Mouse (Mus musculus) hindbrain, embryonic 11.5 days (tissue): ENCODE data around the gene Pacrg. TPM values are rescaled to one million over a fixed set of nuclear protein-coding genes. Genes with fewer than 3 reads are reported as not detected.

Source experiments
- ATAC-seq: fragments of 200-750 bp; cut with Nextera tagmentation; 2 replicates; pipeline ENCODE4 v1.8.0; 2017; ENCODE audit warnings: mild to moderate bottlenecking, moderate TSS enrichment, moderate library complexity; ENCODE audit not compliant: low FRiP score
- DNase-seq: peaks from one replicate; pipeline ENCODE4 v3.0.0-alpha.2; 2015; ENCODE audit warnings: low spot score
- H3K27ac ChIP-seq: fragments of 300-500 bp; sonication (generic); 2 replicates; pipeline ENCODE4 v1.5.1; 2014; ENCODE audit warnings: mild to moderate bottlenecking, low read depth, low read length
- H3K27me3 ChIP-seq: fragments of 300-500 bp; sonication (generic); 2 replicates; pipeline ENCODE4 v1.6.1; 2014; ENCODE audit warnings: mild to moderate bottlenecking, low read length, moderate library complexity, mixed read lengths; ENCODE audit not compliant: control insufficient read depth, insufficient read depth
- H3K36me3 ChIP-seq: fragments of 300-500 bp; sonication (generic); 2 replicates; pipeline ENCODE4 v1.6.1; 2014; ENCODE audit warnings: mild to moderate bottlenecking, low read length, moderate library complexity, mixed read lengths; ENCODE audit not compliant: control insufficient read depth, insufficient read depth
- H3K4me1 ChIP-seq: fragments of 300-500 bp; sonication (generic); replicated peaks from 2 replicates; pipeline ENCODE4 v1.6.1; 2014; ENCODE audit warnings: low read length, mixed read lengths; ENCODE audit not compliant: control insufficient read depth, insufficient read depth
- H3K4me2 ChIP-seq: fragments of 300-500 bp; sonication (generic); replicated peaks from 2 replicates; pipeline ENCODE4 v1.6.1; 2014; ENCODE audit warnings: mild to moderate bottlenecking, low read depth, low read length
- H3K4me3 ChIP-seq: fragments of 300-500 bp; sonication (generic); 2 replicates; pipeline ENCODE4 v1.5.1; 2014; ENCODE audit warnings: low read depth, low read length
- H3K9ac ChIP-seq: fragments of 300-500 bp; sonication (generic); 2 replicates; pipeline ENCODE4 v1.6.1; 2014; ENCODE audit warnings: low read depth, low read length
- H3K9me3 ChIP-seq: fragments of 300-500 bp; sonication (generic); 2 replicates; pipeline ENCODE4 v1.6.1; 2016; ENCODE audit warnings: low read length; ENCODE audit not compliant: control insufficient read depth
- WGBS: fragments of 180-500 bp; shearing (Covaris S2); extraction: QIAGEN DNeasy Blood & Tissue Kit; methylation state at CpG from one replicate; pipeline ENCODE4 v1.1.7; 2014; 5-methylcytosine and 5-hydroxymethylcytosine counted together
- polyA plus RNA-seq: library from polyadenylated mRNA; unstranded; fragments of >200 nt; fragmentation: Nextera tagmentation; extraction: Ambion mirVana; gene quantifications from 2 replicates; pipeline ENCODE4 v1.2.1, GENCODE M21; 2014

Gene Pacrg
- polyA plus RNA-seq, 1 experiment from 2014 or later = 5.8 TPM

DNA sequence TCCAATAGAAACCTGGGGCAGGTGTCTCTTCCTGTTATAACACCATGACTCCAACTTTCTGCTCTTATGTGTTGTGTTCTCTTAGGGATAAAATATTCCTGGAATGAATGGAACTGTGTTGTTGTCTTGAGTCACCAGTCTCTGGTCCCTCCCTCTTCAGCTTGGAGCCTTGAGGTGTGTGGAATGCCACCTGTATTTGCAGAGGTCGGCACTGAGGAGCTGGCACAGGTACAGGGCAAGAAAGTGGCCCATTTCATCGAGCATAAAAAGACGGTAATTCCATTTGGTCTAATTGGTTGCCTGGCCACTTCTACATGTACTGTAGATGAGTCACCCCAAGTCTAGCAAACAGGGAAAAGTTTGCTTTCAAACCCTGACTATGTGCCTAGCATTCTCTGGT lies 376.5 kb downstream of the Pacrg start:
- Histone ChIP-seq H3K27me3 (no peaks in the 10 kb centered on the region), H3K4me1 (no peaks in the 10 kb centered on the region), H3K27ac (no peak overlapping the region), H3K36me3 (no peaks in the 10 kb centered on the region), H3K9ac (no peak overlapping the region), H3K4me3 (no peak overlapping the region), H3K9me3 (no peaks in the 10 kb centered on the region), H3K4me2 (no peak overlapping the region)
- 84% methylated on average over 3 of the region's 3 CpGs for WGBS
- no peak for DNase-seq
- no peak for ATAC-seq

DNA sequence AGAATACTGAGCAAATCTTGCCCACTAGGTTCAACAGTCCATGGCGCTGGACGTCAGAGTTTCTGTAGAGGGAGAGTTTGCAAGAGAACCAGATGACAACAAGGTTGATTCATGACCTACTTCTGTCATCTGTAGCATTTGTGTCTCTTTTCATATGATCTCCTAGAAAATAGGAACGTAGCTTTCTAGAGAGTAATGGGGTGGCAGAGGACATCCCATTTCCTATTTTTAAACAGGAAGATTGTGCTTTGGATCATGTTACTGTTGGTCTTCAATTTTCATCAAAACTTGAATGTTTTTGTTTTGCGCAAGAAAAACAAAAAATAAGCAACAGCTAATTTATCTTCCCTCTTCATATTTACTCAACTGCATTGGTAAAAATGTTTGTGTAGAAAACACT lies 379.2 kb downstream of the Pacrg start:
- DNase-seq (no peak), ATAC-seq (no peak)
- Histone ChIP-seq H3K36me3 (no peaks in the 10 kb centered on the region), H3K9me3 (no peaks in the 10 kb centered on the region), H3K9ac (no peak overlapping the region), H3K4me3 (no peak overlapping the region), H3K4me2 (no peak overlapping the region), H3K27me3 (no peaks in the 10 kb centered on the region), H3K4me1 (no peaks in the 10 kb centered on the region), H3K27ac (no peak overlapping the region)
- WGBS = 93% methylated on average over 4 of the region's 4 CpGs

DNA sequence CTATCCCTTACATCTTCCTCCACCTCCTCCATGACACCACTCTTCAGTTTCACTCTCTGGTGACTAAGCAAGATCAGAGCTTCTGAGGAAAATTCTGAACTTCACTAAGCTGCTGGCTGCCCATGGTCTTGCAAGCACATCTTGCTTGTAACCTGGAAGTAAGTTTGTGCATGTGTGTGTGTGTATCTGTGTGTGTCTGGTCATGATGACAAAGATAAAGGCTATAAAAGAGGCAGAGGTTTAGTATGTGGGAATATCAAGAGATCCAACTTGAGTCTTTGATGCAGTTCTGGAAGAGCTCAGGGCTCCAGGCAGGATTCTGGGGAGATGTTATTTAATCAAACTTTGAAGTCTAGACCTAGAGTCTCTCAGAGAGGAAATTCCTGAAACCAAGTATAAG lies 381.4 kb downstream of the Pacrg start:
- no peak overlapping the region for H3K9ac ChIP-seq
- H3K4me3 ChIP-seq = no peak overlapping the region
- no peaks in the 10 kb centered on the region for H3K36me3 ChIP-seq
- no peaks in the 10 kb centered on the region for H3K9me3 ChIP-seq
- H3K4me2 ChIP-seq = no peak overlapping the region
- ATAC-seq = no peak
- DNase-seq = no peak
- no peaks in the 10 kb centered on the region for H3K4me1 ChIP-seq
- H3K27ac ChIP-seq = no peak overlapping the region
- no peaks in the 10 kb centered on the region for H3K27me3 ChIP-seq

DNA sequence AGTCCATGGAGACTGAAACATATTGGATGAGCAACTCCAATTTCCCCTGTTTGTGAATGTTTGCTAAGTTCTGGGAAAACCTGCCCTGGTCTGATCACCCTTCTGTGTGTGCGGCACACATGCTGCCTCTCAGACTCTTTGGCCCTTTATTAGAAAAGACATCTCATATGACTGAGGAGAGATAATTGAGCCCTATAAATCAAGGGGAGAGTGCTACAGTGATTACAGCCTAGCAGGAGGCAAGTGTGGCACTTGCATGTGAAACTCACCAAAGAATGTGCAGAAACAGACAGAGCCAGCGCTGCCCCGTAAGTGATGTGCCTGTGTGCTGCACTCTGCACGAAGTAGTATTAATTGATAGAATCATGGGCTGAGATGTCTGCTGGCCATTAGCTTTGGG lies 383.7 kb downstream of the Pacrg start:
- Histone ChIP-seq H3K27ac (no peak overlapping the region), H3K4me1 (peaks cover 4% of the 10 kb centered on the region; the same call in 1 of the 2 replicates), H3K36me3 (no peaks in the 10 kb centered on the region), H3K9ac (no peak overlapping the region), H3K4me3 (no peak overlapping the region), H3K27me3 (no peaks in the 10 kb centered on the region), H3K4me2 (no peak overlapping the region), H3K9me3 (no peaks in the 10 kb centered on the region)
- ATAC-seq (no peak), DNase-seq (no peak)
- 81% methylated on average over 4 of the region's 4 CpGs for WGBS

GRCm38 (mm10) chr17:10455961-10456360 lies 384.1 kb downstream of the Pacrg start:
- no peak overlapping the region for H3K4me2 ChIP-seq
- no peak overlapping the region for H3K4me3 ChIP-seq
- H3K9ac ChIP-seq = no peak overlapping the region
- DNase-seq = no peak
- H3K9me3 ChIP-seq = no peaks in the 10 kb centered on the region
- no peak for ATAC-seq
- H3K27me3 ChIP-seq = no peaks in the 10 kb centered on the region
- no peaks in the 10 kb centered on the region for H3K36me3 ChIP-seq
- peaks cover 6% of the 10 kb centered on the region; the same call in 1 of the 2 replicates for H3K4me1 ChIP-seq
- whole genome bisulfite sequencing = 90% methylated on average over 7 of the region's 7 CpGs
- H3K27ac ChIP-seq = no peak overlapping the region

DNA sequence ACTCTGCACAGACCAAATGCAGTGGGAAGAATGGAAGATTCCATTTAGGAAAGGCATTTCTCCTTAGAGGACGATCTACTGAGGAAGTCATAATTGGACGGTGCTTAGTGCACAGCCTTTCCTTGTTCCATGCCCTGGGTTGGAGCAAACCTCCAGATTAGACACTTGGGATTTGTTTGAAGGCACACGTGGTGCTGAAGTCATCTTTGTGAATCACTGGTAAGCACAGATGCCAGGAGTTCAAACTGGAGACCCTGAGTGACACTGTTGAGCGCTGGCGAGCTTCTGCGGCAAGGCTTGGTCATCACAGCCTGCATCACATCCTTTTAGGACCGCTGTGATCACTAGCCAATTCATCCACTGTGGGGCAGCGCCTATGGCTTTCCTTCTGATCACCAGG lies 385.7 kb downstream of the Pacrg start:
- 92% methylated on average over 8 of the region's 8 CpGs for WGBS
- H3K36me3 ChIP-seq = no peaks in the 10 kb centered on the region
- no peaks in the 10 kb centered on the region for H3K27me3 ChIP-seq
- peaks cover 8% of the 10 kb centered on the region; the same call in 1 of the 2 replicates for H3K4me1 ChIP-seq
- H3K27ac ChIP-seq = no peak overlapping the region
- DNase-seq (no peak), ATAC-seq (no peak)
- no peak overlapping the region for H3K4me3 ChIP-seq
- H3K4me2 ChIP-seq = no peak overlapping the region
- no peak overlapping the region for H3K9ac ChIP-seq
- no peaks in the 10 kb centered on the region for H3K9me3 ChIP-seq

DNA sequence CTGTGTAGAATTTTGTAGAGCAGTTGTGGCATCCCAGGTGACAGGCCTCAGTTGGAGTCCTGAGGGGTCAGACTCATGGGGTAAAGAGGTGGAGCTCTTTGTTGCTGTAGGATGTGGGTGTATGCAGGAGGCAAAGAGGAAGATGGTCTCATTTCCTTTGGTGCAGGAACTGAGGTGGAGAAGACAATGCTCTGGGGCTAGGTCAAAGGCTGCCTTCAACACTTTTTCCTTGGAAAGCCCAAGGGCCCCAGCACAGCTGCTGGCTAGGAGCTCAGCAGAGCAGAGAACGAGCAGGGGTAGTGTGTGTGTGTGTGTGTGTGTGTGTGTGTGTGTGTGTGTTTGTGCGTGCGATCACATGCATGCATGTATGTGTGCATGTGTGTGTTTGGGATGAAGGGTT lies 387.3 kb downstream of the Pacrg start:
- Histone ChIP-seq H3K27ac (no peak overlapping the region), H3K36me3 (no peaks in the 10 kb centered on the region), H3K4me1 (peaks cover 10% of the 10 kb centered on the region; the same call in 1 of the 2 replicates), H3K27me3 (no peaks in the 10 kb centered on the region), H3K9me3 (no peaks in the 10 kb centered on the region), H3K4me3 (no peak overlapping the region), H3K4me2 (no peak overlapping the region), H3K9ac (no peak overlapping the region)
- DNase-seq (no peak), ATAC-seq (no peak)
- 93% methylated on average over 3 of the region's 3 CpGs for WGBS

- WGBS = 38% methylated on average over 10 of the region's 10 CpGs
- H3K27ac ChIP-seq = peak overlapping the region; percentile 24
Measured at GRCm38 (mm10) chr17:10451306-10452077, 388.6 kb downstream of the Pacrg start.

DNA sequence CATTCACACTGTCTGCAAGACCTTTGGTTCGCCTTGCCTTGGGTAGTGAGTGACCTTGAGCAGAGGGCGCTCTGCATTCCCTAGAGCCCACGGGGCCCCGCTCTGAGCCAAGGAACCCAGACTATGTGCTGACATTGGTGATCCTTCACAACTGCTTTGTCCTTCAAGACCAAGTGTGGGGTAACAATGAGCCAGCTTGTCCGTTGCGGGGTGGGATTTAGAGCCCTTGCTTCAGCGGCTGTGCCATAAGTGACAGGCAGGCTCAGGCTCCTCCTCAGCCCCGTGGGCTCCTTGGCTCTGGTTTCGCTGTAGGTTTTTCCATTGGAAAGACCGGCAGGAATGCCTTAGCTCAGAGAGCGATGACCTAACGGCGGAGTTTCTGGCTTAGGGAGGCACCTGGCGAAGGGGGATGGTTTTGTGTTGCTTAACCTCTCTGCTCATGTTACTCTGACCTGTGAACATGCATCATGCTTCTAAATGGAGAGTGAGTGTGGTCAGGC lies 390.3 kb downstream of the Pacrg start:
- H3K4me2 ChIP-seq = no peak overlapping the region
- peaks cover 10% of the 10 kb centered on the region; the same call in 1 of the 2 replicates for H3K4me1 ChIP-seq
- H3K36me3 ChIP-seq = no peaks in the 10 kb centered on the region
- no peak overlapping the region for H3K9ac ChIP-seq
- H3K4me3 ChIP-seq = no peak overlapping the region
- no peak overlapping the region for H3K27ac ChIP-seq
- no peaks in the 10 kb centered on the region for H3K9me3 ChIP-seq
- DNase-seq (no peak), ATAC-seq (no peak)
- no peaks in the 10 kb centered on the region for H3K27me3 ChIP-seq
- 84% methylated on average over 14 of the region's 14 CpGs for WGBS

More at GRCm38 (mm10) chr17:10451306-10452077, 388.6 kb downstream of the Pacrg start:
- ATAC-seq (peak; percentile 80), DNase-seq (peak; percentile 38)
- Histone ChIP-seq H3K27me3 (no peaks in the 10 kb centered on the region), H3K9me3 (no peaks in the 10 kb centered on the region), H3K4me2 (no peak overlapping the region), H3K9ac (no peak overlapping the region), H3K4me3 (no peak overlapping the region), H3K4me1 (peaks cover 10% of the 10 kb centered on the region; the same call in 1 of the 2 replicates), H3K36me3 (no peaks in the 10 kb centered on the region)
